Mouse (Mus musculus): ENCODE data around the gene Pik3cb. TPM values are rescaled to one million over a fixed set of nuclear protein-coding genes. Genes with fewer than 3 reads are reported as not detected.

Gene Pik3cb
- polyA plus RNA-seq, 1 experiment = 3.0 TPM

GRCm38 (mm10) chr9:99021166-99021565 is 119.3 kb downstream of the Pik3cb start:
- H3K4me3 ChIP-seq = no peak overlapping the region
- no peak overlapping the region for H3K4me2 ChIP-seq (ENCODE audit: low read depth)
- H3K79me2 ChIP-seq (ENCODE audit: control insufficient read depth, insufficient read depth) = no peaks in the 10 kb centered on the region
- TF ChIP-seq SRF (IDR thresholded peaks at IDR 0.05; ENCODE audit: control insufficient read depth, insufficient read length, low read depth) (no peak), POLR2A (IDR thresholded peaks at IDR 0.05; ENCODE audit: insufficient read length, low read depth) (no peak), REST (IDR thresholded peaks at IDR 0.05; ENCODE audit: insufficient read depth, insufficient read length) (no peak), MYOD1 (IDR thresholded peaks at IDR 0.05; ENCODE audit: control insufficient read depth in 1 of 3, insufficient read length in 2 of 3, low read depth in 2 of 3) (no peak), CEBPB (IDR thresholded peaks at IDR 0.05; ENCODE audit: insufficient read depth, poor library complexity, severe bottlenecking) (no peak), TCF3 (IDR thresholded peaks at IDR 0.05; ENCODE audit: insufficient read length, low read depth) (no peak), USF1 (IDR thresholded peaks at IDR 0.05; ENCODE audit: low read depth) (no peak), E2F4 (IDR thresholded peaks at IDR 0.05; ENCODE audit: insufficient read depth) (no peak), MAX (IDR thresholded peaks at IDR 0.05; ENCODE audit: low read depth) (no peak), TCF12 (IDR thresholded peaks at IDR 0.05; ENCODE audit: insufficient read depth, poor library complexity, severe bottlenecking) (no peak), MYOG (IDR thresholded peaks at IDR 0.05; ENCODE audit: control insufficient read depth in 1 of 3, insufficient read depth in 1 of 3, insufficient read length in 2 of 3, low read depth in 2 of 3) (no peak), POLR2AphosphoS2 (IDR thresholded peaks at IDR 0.05; ENCODE audit: insufficient read length, low read depth) (no peak)
- peaks cover 12% of the 10 kb centered on the region for H3K27me3 ChIP-seq (ENCODE audit: control insufficient read depth, insufficient read depth, insufficient read length)
- H3K36me3 ChIP-seq (ENCODE audit: control insufficient read depth, insufficient read depth) = no peaks in the 10 kb centered on the region
- no peak overlapping the region for H3ac ChIP-seq (ENCODE audit: control insufficient read depth, insufficient read length)

GRCm38 (mm10) chr9:99017679-99018078 is 122.7 kb downstream of the Pik3cb start:
- no peak for TF ChIP-seq MYOG (IDR thresholded peaks at IDR 0.05; ENCODE audit: control insufficient read depth in 1 of 3, insufficient read depth in 1 of 3, insufficient read length in 2 of 3, low read depth in 2 of 3)
- TF ChIP-seq TCF12 (IDR thresholded peaks at IDR 0.05; ENCODE audit: insufficient read depth, poor library complexity, severe bottlenecking) = no peak
- no peak for TF ChIP-seq MYOD1 (IDR thresholded peaks at IDR 0.05; ENCODE audit: control insufficient read depth in 1 of 3, insufficient read length in 2 of 3, low read depth in 2 of 3)
- no peak for TF ChIP-seq USF1 (IDR thresholded peaks at IDR 0.05; ENCODE audit: low read depth)
- no peak for TF ChIP-seq CEBPB (IDR thresholded peaks at IDR 0.05; ENCODE audit: insufficient read depth, poor library complexity, severe bottlenecking)

GRCm38 (mm10) chr9:99016759-99017158 is 123.7 kb downstream of the Pik3cb start:
- H3K4me2 ChIP-seq (ENCODE audit: low read depth) = no peak overlapping the region

More at GRCm38 (mm10) chr9:99017679-99018078, 122.7 kb downstream of the Pik3cb start:
- Histone ChIP-seq H3K4me3 (no peak overlapping the region), H3K79me2 (ENCODE audit: control insufficient read depth, insufficient read depth) (no peaks in the 10 kb centered on the region), H3K27me3 (ENCODE audit: control insufficient read depth, insufficient read depth, insufficient read length) (peaks cover 16% of the 10 kb centered on the region), H3K36me3 (ENCODE audit: control insufficient read depth, insufficient read depth) (no peaks in the 10 kb centered on the region), H3ac (ENCODE audit: control insufficient read depth, insufficient read length) (no peak overlapping the region), H3K4me2 (ENCODE audit: low read depth) (no peak overlapping the region)

DNA sequence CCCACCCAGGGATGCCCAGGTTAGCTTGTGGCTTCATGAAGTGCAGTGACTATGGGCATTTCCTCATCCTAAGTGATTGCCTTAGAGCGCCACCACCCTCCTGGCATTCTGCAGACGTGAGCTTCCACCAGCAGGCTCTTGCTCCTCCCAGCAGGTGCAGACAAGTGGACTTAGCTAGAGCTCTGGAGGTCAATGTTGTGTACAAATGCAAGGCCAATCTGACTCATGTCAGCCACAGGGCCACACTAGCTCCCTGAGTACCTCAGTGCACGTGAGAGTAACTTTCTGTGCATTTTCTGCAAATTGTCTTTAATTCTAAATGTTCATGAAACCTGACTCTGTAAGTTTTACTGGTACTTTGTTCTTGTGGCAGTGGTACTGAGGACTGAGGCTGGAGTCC is 124.1 kb downstream of the Pik3cb start:
- TF ChIP-seq MAX (IDR thresholded peaks at IDR 0.05; ENCODE audit: low read depth) = no peak
- no peak for TF ChIP-seq TCF3 (IDR thresholded peaks at IDR 0.05; ENCODE audit: insufficient read length, low read depth)
- TF ChIP-seq MYOG (IDR thresholded peaks at IDR 0.05; ENCODE audit: control insufficient read depth in 1 of 3, insufficient read depth in 1 of 3, insufficient read length in 2 of 3, low read depth in 2 of 3) = no peak
- TF ChIP-seq CEBPB (IDR thresholded peaks at IDR 0.05; ENCODE audit: insufficient read depth, poor library complexity, severe bottlenecking) = no peak
- TF ChIP-seq MYOD1 (IDR thresholded peaks at IDR 0.05; ENCODE audit: control insufficient read depth in 1 of 3, insufficient read length in 2 of 3, low read depth in 2 of 3) = no peak
- no peak for TF ChIP-seq E2F4 (IDR thresholded peaks at IDR 0.05; ENCODE audit: insufficient read depth)
- TF ChIP-seq POLR2AphosphoS2 (IDR thresholded peaks at IDR 0.05; ENCODE audit: insufficient read length, low read depth) = no peak
- no peak for TF ChIP-seq REST (IDR thresholded peaks at IDR 0.05; ENCODE audit: insufficient read depth, insufficient read length)
- TF ChIP-seq SRF (IDR thresholded peaks at IDR 0.05; ENCODE audit: control insufficient read depth, insufficient read length, low read depth) = no peak
- TF ChIP-seq POLR2A (IDR thresholded peaks at IDR 0.05; ENCODE audit: insufficient read length, low read depth) = no peak
- TF ChIP-seq TCF12 (IDR thresholded peaks at IDR 0.05; ENCODE audit: insufficient read depth, poor library complexity, severe bottlenecking) = no peak
- no peak for TF ChIP-seq USF1 (IDR thresholded peaks at IDR 0.05; ENCODE audit: low read depth)
- Histone ChIP-seq H3K4me2 (ENCODE audit: low read depth) (no peak overlapping the region), H3K4me3 (no peak overlapping the region), H3K36me3 (ENCODE audit: control insufficient read depth, insufficient read depth) (no peaks in the 10 kb centered on the region), H3ac (ENCODE audit: control insufficient read depth, insufficient read length) (no peak overlapping the region), H3K79me2 (ENCODE audit: control insufficient read depth, insufficient read depth) (no peaks in the 10 kb centered on the region), H3K27me3 (ENCODE audit: control insufficient read depth, insufficient read depth, insufficient read length) (peaks cover 16% of the 10 kb centered on the region)

More at GRCm38 (mm10) chr9:99016759-99017158, 123.7 kb downstream of the Pik3cb start:
- Histone ChIP-seq H3K4me3 (no peak overlapping the region), H3K36me3 (ENCODE audit: control insufficient read depth, insufficient read depth) (no peaks in the 10 kb centered on the region), H3K79me2 (ENCODE audit: control insufficient read depth, insufficient read depth) (no peaks in the 10 kb centered on the region), H3ac (ENCODE audit: control insufficient read depth, insufficient read length) (no peak overlapping the region), H3K27me3 (ENCODE audit: control insufficient read depth, insufficient read depth, insufficient read length) (peaks cover 16% of the 10 kb centered on the region)
- TF ChIP-seq POLR2AphosphoS2 (IDR thresholded peaks at IDR 0.05; ENCODE audit: insufficient read length, low read depth) (no peak), CEBPB (IDR thresholded peaks at IDR 0.05; ENCODE audit: insufficient read depth, poor library complexity, severe bottlenecking) (no peak), MAX (IDR thresholded peaks at IDR 0.05; ENCODE audit: low read depth) (no peak), POLR2A (IDR thresholded peaks at IDR 0.05; ENCODE audit: insufficient read length, low read depth) (no peak), TCF12 (IDR thresholded peaks at IDR 0.05; ENCODE audit: insufficient read depth, poor library complexity, severe bottlenecking) (no peak), REST (IDR thresholded peaks at IDR 0.05; ENCODE audit: insufficient read depth, insufficient read length) (no peak), TCF3 (IDR thresholded peaks at IDR 0.05; ENCODE audit: insufficient read length, low read depth) (no peak), SRF (IDR thresholded peaks at IDR 0.05; ENCODE audit: control insufficient read depth, insufficient read length, low read depth) (no peak), USF1 (IDR thresholded peaks at IDR 0.05; ENCODE audit: low read depth) (no peak), MYOG (IDR thresholded peaks at IDR 0.05; ENCODE audit: control insufficient read depth in 1 of 3, insufficient read depth in 1 of 3, insufficient read length in 2 of 3, low read depth in 2 of 3) (no peak), E2F4 (IDR thresholded peaks at IDR 0.05; ENCODE audit: insufficient read depth) (no peak), MYOD1 (IDR thresholded peaks at IDR 0.05; ENCODE audit: control insufficient read depth in 1 of 3, insufficient read length in 2 of 3, low read depth in 2 of 3) (no peak)

All from myocyte (in vitro differentiated cells).